Mouse (Mus musculus) C2C12 (cell line): ENCODE measurements around the gene Pla2r1.
A peak's percentile ranks its signal among the peaks of the same experiment; 100 is the strongest.

Source experiments
- CEBPB ChIP-seq: IDR thresholded peaks from one replicate; pipeline ENCODE4 v1.6.1; 2011; ENCODE audit warnings: low read depth, mild to moderate bottlenecking, control low read depth, moderate library complexity
- CTCF ChIP-seq: IDR thresholded peaks from one replicate; pipeline ENCODE4 v1.5.1; 2011; ENCODE audit not compliant: control insufficient read depth, insufficient read depth, insufficient read length
- MAX ChIP-seq: IDR thresholded peaks from one replicate; pipeline ENCODE4 v1.6.1; 2011; ENCODE audit warnings: mild to moderate bottlenecking, control low read depth
- MYOD1 ChIP-seq: IDR thresholded peaks from one replicate; pipeline ENCODE4 v1.6.1; 2011; ENCODE audit warnings: low read depth; ENCODE audit not compliant: control insufficient read depth, insufficient read length
- MYOG ChIP-seq: IDR thresholded peaks from one replicate; pipeline ENCODE4 v1.6.1; 2011; ENCODE audit not compliant: control insufficient read depth, insufficient read length; ENCODE audit errors: extremely low read depth
- USF1 ChIP-seq: IDR thresholded peaks from one replicate; pipeline ENCODE4 v1.6.1; 2011; ENCODE audit warnings: low read depth, mild to moderate bottlenecking, control low read depth, moderate library complexity

DNA sequence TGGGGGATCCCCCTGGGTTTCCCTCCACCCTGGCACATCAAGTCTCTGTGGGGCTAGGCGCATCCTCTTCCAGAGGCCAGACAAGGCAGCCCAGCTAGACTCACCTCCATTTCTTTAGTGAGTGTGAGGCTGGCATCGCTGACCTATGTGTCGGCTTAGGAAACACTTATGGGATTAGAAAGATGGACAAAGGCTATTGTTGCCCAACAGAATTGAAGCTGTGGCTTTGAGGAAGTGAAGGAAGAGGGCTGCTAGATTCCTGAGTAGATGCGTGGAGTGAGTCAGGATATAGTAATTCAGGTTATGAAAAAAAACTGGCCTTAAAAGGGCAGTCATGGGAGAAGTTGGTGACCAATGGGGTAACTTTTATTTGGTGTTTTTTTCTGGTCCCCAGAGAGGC, 183.7 kb downstream of the Pla2r1 start:
- no peak for TF ChIP-seq CTCF
- peak; percentile 36 for TF ChIP-seq MAX
- peak; percentile 6 for TF ChIP-seq USF1
- no peak for TF ChIP-seq MYOD1
- TF ChIP-seq MYOG: no peak
- peak; percentile 95 for TF ChIP-seq CEBPB
